Mouse (Mus musculus) adipocyte (in vitro differentiated cells): Measurements from ENCODE around the gene Smco1.

Experiments
- DNase-seq: peaks from one replicate; pipeline ENCODE4 v3.0.0-alpha.2; 2016; ENCODE audit warnings: low spot score

Smco1 gene

GRCm38 (mm10) chr16:32312386-32312785 lies 41.1 kb downstream of the Smco1 start:
- DNase-seq: no peak

DNA sequence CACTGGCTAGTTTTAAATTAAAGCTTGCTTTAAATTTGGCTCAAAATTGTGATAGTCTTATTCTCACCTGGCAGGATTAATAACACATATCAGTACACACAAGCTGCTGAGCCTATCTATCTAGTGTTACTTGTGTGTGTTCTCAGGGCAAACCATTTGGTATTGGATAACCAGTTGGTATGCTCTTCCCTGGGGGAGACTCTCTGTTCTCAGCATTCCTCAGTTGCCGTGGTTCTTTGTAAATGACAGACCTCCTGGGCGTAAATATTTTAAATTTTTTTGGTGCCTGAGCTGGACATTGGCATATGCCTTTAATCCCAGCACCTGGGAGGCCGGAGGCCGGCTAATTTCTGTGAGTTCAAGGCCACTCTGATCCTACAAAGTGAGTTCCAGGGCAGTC lies 41.6 kb downstream of the Smco1 start:
- no peak for DNase-seq

- no peak for DNase-seq
Observed at GRCm38 (mm10) chr16:32316601-32317000, 45.3 kb downstream of the Smco1 start.

DNA sequence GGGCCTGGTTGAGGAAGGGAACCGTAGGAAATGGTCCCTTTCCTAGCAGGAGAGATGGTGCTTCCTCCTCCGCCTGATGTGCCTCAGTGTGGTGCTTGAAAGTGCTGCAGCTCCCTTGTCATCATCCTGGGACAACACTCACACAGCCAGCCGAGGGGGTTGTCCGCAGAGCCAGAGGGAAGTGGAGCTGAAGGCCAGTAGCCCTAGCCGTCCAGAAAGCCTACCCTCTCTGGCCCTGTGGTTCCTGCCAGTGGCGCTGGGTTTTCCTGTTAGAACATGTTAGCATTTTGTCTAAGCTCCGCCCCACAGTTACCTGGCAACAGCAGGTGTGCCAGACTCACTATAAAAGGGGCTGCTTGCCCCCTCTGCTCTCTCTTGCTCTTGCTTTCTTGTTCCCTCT lies 52.7 kb downstream of the Smco1 start:
- no peak for DNase-seq
